Mouse (Mus musculus) cortical plate, adult 2 months (tissue): ENCODE data around the gene Ppp2r5a.

Experiments used
- CTCF ChIP-seq: fragments of 200-500 bp; IDR thresholded peaks from 2 replicates; pipeline ENCODE4 v1.5.1; 2011; ENCODE audit warnings: mild to moderate bottlenecking, control low read depth, low read length; ENCODE audit not compliant: insufficient read depth; ENCODE audit errors: extremely low read depth
- POLR2A ChIP-seq: fragments of 200-500 bp; IDR thresholded peaks from 2 replicates; pipeline ENCODE4 v1.6.1; 2011; ENCODE audit warnings: mild to moderate bottlenecking, low read length, control low read depth; ENCODE audit not compliant: insufficient read depth; ENCODE audit errors: extremely low read depth

DNA sequence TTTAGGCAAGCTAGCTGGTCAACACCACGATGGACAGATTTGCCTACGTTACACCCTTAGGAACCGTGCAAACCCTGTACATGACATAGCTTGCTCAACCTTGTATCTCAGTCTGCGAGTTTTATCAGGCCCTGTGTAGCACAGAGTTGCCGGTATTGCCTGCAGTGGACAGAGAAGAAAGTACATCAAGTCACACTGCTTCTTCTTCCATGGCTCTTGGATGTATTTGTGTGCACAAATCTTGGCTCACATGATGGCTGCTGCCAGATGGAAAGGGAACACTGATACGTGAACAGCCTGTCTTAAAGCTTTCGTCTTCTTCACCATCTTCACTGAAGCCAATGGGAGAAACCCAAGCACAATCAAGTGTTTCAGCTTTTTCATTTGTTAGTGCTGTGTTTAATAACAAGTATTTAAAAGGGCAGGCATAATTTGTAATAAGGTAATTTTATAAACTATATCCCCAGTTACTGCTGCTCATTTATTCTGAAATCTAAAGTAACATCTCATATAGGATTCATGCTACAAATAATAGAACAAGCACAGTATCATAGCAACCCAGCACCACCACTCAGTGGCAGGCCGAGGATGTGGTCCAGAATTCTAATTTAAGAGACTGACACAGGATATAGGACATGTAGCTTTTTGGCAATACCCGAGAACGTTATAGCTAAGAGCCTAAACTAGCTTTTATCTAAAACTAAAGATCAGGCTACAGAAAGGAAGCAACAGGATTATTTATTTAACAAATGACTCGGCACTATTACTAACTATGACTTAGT lies 20.9 kb downstream of the Ppp2r5a start:
- no peak for TF ChIP-seq CTCF
- TF ChIP-seq POLR2A = no peak
